Mouse (Mus musculus) left cerebral cortex, adult 9 months (tissue): ENCODE data around the gene Cldn3.
A peak's percentile ranks its signal among the peaks of the same experiment; 100 is the strongest.
"Not testable (repeated sequence)": the region's sequence is repeated elsewhere in the genome, so short reads cannot be mapped to it uniquely, and the experiment has no call there.

ENCODE experiments used
- DNase-seq, 2 experiments: peaks; one replicate each; pipeline ENCODE4 v3.0.0; 2022; ENCODE audit warnings: low spot score in 2 of 2

Gene Cldn3

DNA sequence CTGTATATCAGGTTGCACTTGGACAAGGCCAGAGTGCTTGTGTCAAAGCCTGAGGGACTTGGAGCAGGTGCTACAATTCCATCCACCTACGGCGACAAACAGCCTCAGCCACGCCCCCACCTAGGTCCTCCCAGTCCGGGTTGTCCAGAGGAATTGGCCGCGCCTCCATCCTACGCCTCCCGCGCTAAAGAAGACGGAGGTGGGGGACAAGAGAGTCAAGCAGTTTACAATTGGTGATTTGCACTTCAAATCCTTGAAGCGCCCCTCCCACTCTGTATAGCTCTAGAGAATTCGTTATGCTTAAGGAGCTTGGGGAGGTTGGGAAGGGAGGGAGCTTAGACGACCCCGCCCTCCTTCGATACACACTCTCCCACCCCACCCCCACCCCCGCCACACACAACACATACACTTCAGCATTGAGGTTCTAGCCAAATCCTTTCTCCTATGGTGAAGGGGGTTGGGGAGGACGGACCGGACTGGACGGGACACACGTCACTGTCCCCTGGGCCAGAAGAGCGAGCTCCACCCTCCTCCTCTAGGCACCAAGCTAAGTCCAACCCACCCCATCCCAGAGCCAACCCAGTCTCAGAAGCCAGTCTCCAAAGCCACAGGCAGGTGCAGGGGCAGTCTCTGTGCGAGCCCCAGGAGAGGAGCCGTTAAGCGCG is at the start of gene Cldn3:
Gene Cldn3, plus strand, starts transcription at position 582 of the 665 bp plus-strand sequence.
- no peak for DNase-seq

DNA sequence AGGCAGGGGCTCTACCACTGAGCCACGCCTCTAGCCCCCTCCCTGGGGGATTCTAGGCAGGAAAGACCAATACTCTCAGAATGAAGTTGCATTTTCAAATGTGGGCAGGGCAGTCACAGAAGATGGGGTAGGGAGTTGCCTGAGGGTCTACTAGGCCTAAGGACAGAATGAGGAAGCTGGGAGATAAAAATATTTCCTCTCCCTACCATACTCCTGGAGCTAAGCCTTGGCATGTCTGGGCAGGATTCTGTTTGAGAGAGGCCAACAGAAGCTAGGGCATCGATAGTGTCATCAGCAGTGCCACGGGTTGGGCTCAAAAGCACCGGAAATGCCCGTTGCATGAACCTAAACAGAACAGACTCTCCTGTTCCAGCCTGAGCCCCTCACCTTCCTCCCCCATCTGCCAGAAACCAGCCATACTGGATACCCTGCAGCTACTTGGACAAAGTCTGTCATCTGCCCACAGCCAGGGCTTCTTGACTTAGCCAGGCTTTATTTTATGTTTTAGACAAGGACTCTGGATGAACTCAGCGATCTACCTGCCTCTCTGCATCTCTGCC is 49.3 kb upstream of the Cldn3 start:
- no peak for DNase-seq

DNA sequence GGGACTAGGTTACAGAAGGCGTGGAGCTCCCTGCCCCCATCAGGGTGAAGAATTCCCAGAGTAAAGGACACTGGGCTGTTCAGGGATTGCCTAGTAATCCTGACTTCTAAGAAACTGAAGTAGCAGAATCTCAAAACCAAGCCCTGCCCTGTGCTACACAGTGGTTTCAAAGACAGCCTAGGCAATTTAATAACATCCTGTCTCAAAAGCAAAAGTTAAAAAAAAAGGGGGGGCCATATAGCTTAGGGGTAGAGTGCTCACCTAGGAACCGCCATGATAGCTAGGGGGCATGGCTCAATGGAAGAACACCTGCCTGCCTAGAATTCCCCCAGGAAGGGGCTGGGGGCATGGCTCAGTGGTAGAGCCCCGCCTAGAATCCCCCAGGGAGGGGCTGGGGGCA is 46.9 kb upstream of the Cldn3 start:
- no peak for DNase-seq

DNA sequence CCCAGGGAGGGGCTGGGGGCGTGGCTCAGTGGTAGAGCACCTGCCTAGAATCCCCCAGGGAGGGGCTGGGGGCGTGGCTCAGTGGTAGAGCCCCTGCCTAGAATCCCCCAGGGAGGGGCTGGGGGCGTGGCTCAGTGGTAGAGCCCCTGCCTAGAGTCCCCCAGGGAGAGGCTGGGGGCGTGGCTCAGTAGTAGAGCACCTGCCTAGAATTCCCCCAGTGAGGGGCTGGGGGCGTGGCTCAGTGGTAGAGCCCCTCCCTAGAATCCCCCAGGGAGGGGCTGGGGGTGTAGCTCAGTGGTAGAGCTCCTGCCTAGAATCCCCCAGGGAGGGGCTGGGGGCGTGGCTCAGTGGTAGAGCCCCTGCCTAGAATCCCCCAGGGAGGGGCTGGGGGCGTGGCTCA is 46.5 kb upstream of the Cldn3 start:
- DNase-seq = not testable (repeated sequence)

DNA sequence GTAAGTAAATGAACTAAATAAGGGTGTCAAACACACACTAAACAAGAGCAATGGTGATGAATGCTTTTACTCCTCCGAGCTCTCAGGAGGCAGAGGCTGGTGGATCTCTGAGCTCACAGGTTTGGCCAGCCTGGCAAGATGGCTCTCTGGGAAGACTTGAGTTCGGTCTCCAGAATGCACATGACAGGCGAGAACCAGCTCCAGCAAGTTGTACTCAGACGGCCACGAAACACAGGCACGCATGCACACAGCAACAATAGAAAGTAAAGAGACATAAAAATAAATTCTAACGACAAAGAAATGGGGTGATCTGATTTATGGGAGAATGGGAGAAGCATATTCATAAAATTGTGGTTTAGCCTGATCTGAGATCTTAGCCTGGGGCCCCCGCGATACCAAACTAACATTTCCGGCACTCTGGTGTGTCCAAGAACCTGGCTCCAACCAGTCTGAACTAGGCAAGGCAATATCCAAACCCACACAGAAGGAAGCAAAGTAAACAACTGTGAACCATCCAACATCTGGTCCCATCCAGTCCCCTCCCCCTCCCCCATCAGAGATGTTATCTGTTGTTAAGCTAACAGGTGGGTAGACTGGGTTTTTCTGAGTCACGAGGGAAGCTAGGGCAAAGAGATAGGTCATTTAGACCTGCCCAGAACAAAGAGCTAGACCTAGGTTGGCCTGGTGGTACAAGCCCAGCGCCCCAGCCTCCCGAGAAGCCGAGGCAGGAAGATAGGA is 44.4 kb upstream of the Cldn3 start:
- no peak for DNase-seq

DNA sequence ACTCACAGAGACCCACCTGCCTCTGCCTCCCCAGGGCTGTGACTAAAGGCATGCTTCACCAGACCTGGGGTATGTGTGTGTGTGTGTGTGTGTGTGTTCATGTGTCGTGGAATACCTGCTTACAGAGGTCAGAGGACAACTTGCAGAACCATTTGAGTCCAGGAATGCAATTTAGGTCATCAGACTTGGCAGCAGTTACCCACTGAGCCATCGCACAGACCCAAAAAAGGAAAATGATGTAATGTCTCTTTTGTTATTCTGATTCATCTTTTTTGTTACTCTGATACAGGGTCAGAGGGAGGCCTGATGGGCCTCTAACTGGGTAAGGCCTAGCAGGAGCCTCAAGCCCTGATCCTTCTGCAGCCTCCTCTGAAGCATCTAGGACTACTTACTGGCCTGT is 43.3 kb upstream of the Cldn3 start:
- no peak for DNase-seq

DNA sequence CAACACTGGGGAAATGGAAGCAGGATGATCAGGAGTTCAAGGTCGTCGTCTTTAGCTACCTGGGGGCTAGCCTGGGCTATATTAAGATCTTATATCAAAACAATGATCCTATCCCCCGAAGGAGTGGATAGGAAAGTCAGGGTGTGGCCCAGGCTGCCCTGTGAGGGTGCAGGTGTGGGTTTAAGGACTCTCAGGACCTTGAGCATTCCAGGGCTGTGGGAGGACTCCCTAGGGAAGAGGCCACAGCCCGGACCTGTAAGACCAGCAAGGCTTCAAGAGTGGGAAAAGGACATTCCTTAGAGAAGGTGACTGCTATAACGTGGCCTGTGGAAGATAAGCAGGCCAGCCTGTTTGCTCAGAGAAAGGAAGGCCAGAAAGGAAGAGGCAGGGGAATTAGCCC is 41.8 kb upstream of the Cldn3 start:
- no peak for DNase-seq

DNA sequence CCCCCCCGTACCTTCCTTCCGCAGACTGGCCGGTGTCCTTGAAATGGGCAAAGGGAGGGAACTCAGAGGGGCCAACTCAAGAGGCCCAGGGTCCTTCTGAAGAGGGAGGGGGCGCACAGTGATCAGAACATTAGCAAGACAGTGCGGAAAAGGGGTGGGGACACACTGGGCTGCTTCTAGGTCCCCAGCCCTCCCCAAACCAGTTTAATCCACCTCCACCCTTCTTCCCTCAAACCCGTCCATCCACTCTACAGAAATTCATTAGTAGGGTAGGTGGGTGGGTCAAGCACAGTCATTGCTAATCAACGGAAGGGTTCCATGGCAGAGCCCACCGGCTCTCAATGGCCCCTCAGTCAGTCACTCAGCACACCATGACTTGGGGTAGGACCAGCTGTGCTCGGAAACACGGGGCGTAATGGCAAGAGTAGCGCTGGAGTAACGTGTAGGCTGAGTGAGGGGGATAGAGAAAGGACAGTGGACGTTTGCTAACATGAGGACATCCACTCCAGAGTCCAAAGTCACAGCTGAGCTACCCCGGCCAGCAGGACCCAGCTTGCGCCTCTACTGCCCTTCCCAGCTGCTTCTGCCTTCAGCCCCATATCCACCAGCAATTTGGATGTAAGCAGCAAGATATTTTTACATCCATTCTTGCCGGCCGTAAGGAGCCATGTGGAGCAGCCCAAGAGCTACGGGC is 40.6 kb upstream of the Cldn3 start:
- no peak for DNase-seq

DNA sequence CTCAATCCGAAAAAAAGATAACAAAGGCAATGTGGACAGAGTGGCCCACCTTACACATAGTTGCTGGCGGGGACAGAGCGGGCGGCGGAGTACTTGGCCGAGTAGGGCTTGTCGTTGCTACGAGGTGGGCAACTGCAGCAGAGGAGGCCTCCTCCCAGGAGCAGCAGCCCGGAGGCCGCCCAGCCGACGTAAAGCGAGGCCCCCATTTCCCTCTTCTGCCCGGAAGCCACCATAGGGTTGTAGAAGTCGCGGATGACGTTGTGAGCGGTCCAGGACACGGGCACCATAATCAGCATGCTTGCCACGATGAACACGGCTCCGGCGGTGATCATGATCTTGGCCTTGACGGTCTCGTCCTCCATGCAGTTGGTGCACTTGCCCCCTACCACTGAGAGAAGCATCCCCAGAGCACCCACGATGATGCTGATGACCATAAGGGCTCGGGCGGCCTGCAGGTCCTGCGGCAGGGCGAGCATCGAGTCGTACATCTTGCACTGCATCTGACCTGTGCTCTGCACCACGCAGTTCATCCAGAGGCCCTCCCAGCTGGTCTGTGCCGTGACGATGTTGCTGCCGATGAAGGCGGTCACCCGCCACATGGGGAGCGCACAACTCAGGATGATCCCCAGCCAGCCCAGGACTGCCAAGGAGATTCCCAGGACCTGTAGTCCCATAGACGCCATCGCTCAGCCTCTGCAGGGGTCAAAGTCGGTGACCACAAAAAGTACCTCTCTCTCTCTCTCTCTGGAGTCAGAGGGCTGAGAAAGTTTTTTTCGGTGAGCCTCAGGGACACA is 39.8 kb upstream of the Cldn3 start:
- no peak for DNase-seq

DNA sequence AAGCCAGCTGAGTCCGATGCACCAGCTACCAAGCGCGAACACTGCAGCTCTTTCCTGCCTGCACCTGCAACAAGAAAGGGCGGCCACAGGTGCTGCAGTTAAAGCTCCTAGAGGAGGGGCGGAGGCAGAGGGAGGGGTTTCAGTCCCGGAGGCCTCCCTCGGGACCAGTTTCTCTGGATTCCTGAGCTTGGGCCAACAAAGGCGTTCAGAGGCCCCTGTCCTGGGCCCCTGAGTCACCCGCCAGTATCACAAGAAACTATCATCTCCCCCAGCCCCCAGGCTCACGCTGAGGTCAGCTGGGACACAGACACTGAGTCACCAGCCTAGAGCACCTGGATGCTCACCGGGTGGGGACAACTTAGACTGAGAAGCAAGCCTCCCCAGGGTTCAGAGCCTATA is 39.2 kb upstream of the Cldn3 start, which contains the start of gene Cldn4:
Gene Cldn4, minus strand, starts transcription at position 78 of the 399 bp plus-strand sequence.
- no peak for DNase-seq

DNA sequence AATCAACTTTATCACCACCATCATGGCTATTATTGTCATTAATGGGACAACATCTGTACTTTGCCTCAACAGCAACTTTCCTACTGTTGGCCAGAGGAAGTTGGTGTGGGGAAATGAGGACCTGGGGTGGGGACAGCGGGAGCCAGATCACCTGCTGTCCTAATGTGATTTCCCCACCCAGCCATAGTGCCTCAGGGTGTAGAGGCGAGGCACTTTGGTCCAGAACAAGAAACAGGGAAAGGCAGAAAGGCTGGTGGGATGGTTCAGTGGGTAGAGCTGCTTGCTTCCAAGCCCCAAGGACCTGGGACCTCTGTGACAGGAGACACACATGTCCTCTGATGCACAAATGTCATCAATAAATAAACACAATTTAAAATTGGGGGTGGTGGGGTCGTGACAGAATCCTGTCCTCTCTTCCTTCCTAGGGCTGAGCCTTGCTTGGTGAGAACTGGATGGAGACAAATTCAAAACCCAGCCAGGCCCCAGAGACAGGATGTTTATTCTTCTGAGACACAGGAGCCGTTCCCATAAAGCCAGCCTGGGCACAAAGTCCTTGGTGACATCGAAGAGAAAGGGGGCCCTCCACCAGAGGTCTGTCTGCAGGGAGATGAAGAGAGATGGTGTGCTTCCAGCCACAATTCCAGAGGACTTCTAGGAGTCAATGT is 38.5 kb upstream of the Cldn3 start:
- no peak for DNase-seq

DNA sequence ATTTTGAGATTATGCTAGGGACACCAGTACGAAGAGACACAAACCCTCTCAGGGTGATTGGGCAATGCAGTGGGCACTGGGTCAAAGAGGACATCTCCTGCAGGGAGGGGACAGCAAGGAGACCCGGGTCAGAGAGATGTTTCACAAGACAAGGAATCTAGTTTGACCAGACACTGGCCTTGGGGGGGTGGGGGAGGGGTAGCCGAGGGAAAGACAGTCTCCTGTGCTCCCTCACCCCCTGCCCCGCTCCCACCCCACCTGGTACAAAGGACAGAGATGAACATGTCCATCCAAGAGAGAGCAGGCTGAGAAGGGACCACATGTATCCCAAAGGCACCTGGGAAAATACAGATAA is 38.0 kb upstream of the Cldn3 start:
- DNase-seq = no peak

DNA sequence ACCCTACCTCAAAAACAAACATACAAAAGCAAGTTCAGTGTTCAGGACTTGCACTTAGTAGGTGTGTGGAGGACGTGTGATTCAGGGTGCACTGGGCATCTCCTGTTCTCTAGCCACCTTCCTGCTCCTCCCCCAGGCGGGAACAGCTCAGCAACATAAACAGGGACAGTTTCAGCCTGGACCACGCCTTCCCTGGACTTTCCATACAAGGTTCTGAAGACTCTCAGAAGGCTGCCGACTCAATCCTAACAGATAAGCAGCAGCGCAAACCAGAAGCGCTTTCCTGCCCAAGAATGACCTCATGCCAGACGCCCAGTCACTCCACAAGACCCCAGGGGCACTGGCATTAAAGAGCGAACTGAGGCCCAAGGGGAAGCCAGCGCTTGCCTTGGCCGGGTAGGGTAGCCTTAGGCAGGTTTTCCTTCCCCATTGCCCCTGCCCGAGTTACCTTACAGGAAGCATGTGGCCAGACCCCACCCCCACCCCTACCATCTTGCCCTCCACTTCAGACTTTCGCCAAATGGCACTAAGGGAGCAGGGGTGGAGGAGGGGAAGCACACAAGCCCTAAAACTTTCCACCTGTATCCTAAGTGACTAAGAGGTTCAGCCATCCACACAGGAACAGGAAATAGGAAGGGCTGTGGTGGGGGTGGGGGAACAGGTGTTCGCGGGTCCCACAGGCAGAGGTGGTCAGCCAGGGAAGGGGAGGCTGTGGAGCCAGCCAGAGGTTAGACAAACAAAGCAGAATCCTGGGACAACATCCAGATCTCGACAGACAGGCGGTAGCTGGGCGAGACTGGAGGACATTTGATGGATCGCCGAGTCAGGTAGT is 34.7 kb upstream of the Cldn3 start:
- no peak for DNase-seq

DNA sequence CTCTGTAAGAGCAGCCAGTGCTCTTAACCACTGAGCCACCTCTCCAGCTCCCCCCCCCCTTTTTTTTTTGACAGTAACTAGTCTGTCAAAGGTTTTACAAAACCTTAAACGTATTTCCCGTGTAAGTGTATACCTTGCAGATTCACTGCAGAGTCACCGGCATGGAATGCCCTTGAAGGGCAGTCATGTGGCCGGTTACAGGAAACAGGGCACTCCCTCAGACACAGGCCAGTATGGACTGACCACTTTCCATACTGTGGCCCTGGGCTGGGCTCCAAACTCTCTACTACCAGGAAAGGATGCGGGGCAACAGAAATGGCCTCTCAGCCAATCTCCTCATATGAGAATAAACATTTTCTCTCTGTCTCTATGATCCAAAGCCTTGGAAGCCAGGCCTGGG is 30.5 kb upstream of the Cldn3 start:
- no peak for DNase-seq

DNA sequence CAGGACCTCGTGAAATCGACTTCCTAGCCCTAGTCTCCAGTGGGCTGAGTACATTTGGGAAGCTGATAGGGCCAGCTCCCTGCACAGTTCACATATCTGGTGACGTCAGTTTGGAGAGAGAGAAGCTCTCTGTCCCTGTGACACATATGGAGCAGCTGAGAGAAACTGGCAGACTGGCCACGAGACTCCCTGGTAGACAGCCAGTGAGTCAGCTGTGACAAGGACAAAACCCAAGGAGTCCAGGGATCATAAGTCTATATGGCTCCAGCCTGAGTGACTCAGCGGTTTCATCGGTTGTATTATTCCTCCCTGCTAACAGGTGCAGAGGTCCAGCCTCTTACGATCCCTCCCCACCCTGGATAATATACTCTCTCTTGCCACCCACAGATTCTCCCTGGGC is 26.9 kb upstream of the Cldn3 start:
- DNase-seq = peak in 1 of 2 experiments; percentile 13

DNA sequence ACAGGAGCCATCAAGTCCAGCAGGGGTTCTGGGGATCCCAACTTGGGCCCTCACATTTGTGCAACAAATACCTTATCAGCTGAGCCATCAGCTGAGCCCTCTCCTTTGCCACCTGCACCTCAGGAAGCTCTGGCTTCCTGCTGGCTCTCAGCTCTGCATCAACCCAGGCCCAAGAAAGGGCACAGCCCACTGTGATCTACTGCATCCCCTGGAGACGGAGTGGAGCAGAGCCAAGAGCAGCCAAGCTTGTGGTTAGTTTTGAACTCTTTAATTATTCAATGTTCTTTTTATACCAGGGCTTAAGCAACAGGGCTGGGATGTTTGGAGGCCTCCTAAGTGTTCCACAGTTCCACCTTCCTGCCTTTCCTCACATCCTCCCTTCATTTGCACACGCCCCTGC is 25.6 kb upstream of the Cldn3 start:
- no peak for DNase-seq

DNA sequence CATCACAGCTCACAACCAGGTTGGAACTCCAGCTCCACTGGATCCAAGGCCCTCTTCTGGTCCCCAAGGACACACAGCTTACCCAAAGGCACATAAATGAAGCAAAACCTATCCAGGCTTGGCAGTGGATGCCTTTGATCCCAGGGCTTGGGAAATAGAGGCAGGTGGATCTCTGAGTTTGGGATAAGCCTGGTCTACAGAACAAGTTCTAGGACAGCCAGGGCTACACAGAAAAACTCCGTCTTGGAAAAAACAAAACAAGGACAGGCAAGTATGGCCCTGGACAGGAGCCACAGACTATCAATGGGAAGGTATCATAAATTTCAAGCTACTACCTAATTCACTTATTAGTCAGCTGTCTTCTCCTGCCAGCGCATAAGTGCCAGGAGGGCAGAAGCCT is 24.5 kb upstream of the Cldn3 start:
- no peak for DNase-seq

DNA sequence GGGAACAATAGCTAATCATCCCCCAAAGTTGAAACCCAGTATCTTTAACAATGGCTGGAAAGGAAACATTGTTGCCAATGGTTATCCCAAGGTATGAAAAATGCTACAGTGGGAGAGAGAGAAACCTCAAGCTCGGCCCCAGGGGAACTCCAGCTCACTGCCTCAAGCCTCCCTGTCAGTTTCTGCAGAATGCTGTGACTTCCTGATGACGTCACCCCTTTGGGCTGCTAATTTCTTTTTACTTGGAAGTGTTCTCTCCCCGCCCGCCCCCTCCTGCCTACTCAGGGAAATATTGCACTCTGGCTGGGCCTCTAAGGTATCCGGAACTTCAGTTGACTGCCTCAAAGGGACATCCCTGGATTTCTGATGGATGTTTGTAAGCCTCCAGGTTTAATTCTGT is 22.5 kb upstream of the Cldn3 start:
- no peak for DNase-seq

DNA sequence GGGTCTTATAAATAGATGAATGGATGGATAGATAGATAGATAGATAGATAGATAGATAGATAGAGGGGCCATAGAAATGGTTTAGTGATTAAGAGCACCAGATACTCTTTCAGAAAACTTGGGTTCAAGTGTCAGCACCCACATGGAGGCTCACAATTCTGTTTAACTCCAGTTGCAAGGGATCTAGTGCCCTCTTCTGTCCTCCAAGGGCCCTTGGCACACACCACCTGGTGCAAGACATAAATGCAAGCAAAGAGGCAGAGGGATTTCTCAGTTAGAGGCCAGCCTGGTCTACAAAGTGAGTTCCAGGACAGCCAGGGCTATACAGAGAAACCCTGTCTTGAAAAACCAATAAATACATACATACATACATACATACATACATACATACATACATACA is 21.4 kb upstream of the Cldn3 start:
- not testable (repeated sequence) for DNase-seq

DNA sequence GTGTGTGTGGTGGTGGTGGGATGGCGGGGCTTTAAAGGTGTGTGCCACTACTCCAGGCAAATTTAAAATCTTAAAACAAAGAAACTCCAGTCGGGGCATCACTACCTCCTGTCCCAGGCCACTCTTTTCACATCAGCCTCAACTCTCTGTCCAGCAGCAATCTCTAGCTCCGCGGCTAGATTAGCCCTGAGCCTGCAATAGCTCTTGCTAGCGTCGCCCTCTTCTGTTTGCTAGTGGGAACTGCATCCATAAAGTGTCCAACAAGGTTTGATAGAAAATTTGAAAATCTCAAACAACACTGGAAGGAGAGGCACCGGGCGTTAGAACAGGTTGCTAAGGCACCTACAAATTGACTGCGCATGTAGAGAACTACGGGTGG is 20.6 kb upstream of the Cldn3 start:
- DNase-seq = peak in 1 of 2 experiments; percentile 75
